Mouse (Mus musculus) forebrain, embryonic 15.5 days (tissue): ENCODE measurements around the gene Cntn4. TPM values are rescaled to one million over a fixed set of nuclear protein-coding genes. Genes with fewer than 3 reads are reported as not detected.
"Not testable (repeated sequence)": the region's sequence is repeated elsewhere in the genome, so short reads cannot be mapped to it uniquely, and the experiment has no call there.

Experiments
- ATAC-seq: fragments of 200-750 bp; cut with Nextera tagmentation; replicated peaks from 2 replicates; pipeline ENCODE4 v1.8.0; 2017; ENCODE audit warnings: mild to moderate bottlenecking, moderate TSS enrichment, moderate library complexity
- H3K27ac ChIP-seq: fragments of 300-500 bp; sonication (generic); replicated peaks from 2 replicates; pipeline ENCODE4 v1.5.1; 2015; ENCODE audit warnings: mild to moderate bottlenecking, inconsistent platforms
- H3K27me3 ChIP-seq: fragments of 300-500 bp; sonication (generic); 2 replicates; pipeline ENCODE4 v1.6.1; 2015; ENCODE audit warnings: inconsistent platforms
- H3K36me3 ChIP-seq: fragments of 300-500 bp; sonication (generic); 2 replicates; pipeline ENCODE4 v1.6.1; 2015; ENCODE audit warnings: mild to moderate bottlenecking, inconsistent platforms
- H3K4me1 ChIP-seq: fragments of 300-500 bp; sonication (generic); 2 replicates; pipeline ENCODE4 v1.6.1; 2015; ENCODE audit warnings: inconsistent platforms
- H3K4me2 ChIP-seq: fragments of 300-500 bp; sonication (generic); replicated peaks from 2 replicates; pipeline ENCODE4 v1.6.1; 2015; ENCODE audit warnings: mild to moderate bottlenecking, inconsistent platforms
- H3K4me3 ChIP-seq: fragments of 300-500 bp; sonication (generic); 2 replicates; pipeline ENCODE4 v1.5.1; 2015; ENCODE audit warnings: mild to moderate bottlenecking, inconsistent platforms
- H3K9ac ChIP-seq: fragments of 300-500 bp; sonication (generic); replicated peaks from 2 replicates; pipeline ENCODE4 v1.6.1; 2015; ENCODE audit warnings: mild to moderate bottlenecking, inconsistent platforms
- H3K9me3 ChIP-seq: fragments of 300-500 bp; sonication (generic); 2 replicates; pipeline ENCODE4 v1.6.1; 2016; ENCODE audit warnings: inconsistent platforms
- WGBS: fragments of 180-500 bp; shearing (Covaris S2); methylation state at CpG from one replicate; pipeline ENCODE4 v1.1.7; 2015; ENCODE audit warnings: mixed read lengths; 5-methylcytosine and 5-hydroxymethylcytosine counted together
- polyA plus RNA-seq: library from polyadenylated mRNA; unstranded; fragments of >200 nt; fragmentation: Nextera tagmentation; extraction: Ambion mirVana; gene quantifications from 2 replicates; pipeline ENCODE4 v1.2.1, GENCODE M21; 2015

Cntn4 gene
- polyA plus RNA-seq, 1 experiment from 2014 or later: 6.2 TPM

DNA sequence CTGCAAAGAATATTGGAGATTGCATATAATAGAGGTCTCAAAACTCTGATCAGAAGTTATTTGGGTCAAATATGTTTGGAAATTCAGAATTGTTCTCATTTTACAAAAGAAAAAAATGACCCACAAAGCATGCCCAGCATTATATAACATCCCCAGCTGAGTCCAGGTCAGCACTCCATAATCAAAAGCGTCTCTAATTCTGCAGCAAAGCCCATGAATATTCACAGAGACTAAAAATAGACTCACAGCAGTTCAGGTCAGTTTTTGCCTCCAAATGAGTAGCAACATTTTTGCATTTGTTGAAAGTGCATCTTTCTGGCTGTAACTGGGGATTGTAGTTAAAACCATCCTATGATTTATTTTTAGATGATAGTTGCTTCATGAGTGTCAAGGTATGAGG lies 657.6 kb downstream of the Cntn4 start:
- Histone ChIP-seq H3K4me2 (no peak overlapping the region), H3K9me3 (no peaks in the 10 kb centered on the region), H3K27ac (no peak overlapping the region), H3K4me1 (no peaks in the 10 kb centered on the region), H3K27me3 (no peaks in the 10 kb centered on the region), H3K4me3 (no peak overlapping the region), H3K36me3 (no peaks in the 10 kb centered on the region), H3K9ac (no peak overlapping the region)
- WGBS: 21% methylated on average over 1 of the region's 1 CpGs
- ATAC-seq: no peak

DNA sequence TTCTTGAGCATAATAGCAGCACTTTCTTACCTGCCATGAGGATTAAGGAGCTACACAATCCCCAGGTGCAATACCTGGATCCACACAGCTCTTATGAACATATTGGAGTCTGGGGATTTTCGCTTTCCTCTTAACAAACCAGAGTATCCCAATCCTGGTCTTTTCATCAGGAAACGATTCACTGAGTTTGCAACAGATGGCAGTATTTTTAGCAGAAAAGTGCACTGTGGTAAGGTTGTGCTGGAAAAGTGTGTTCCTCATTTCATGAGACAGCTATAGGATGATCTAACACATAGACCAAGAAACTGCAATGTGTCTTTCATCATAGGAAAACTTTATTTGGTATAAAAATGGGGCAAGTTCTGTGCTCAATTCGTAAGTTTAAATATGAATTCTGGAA lies 659.3 kb downstream of the Cntn4 start:
- WGBS: 85% methylated on average over 3 of the region's 3 CpGs

DNA sequence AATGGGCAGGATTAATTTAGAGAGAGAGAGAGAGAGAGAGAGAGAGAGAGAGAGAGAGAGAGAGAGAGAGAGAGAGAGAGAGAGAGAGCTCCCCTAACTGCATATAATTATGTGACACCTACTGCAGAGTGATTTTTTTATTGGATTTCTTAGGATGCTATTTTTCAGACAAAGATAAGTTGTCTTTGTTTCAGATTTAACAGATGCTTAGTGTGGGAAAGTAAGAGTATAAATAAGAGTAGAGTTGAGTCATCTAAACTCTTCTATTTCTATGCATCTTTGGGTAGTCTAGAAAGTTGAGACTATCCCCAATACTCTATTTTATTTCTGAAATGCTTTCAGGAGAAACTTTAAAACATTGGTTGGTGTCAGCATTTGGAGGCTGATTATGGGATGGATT lies 660.4 kb downstream of the Cntn4 start:
- H3K4me2 ChIP-seq: no peak overlapping the region
- no peak overlapping the region for H3K4me3 ChIP-seq
- H3K9ac ChIP-seq: no peak overlapping the region
- H3K4me1 ChIP-seq: no peaks in the 10 kb centered on the region
- H3K27me3 ChIP-seq: no peaks in the 10 kb centered on the region
- no peak for ATAC-seq
- H3K27ac ChIP-seq: no peak overlapping the region
- H3K9me3 ChIP-seq: no peaks in the 10 kb centered on the region
- H3K36me3 ChIP-seq: no peaks in the 10 kb centered on the region

More for the DNA sequence above, 659.3 kb downstream of the Cntn4 start:
- H3K4me1 ChIP-seq: no peaks in the 10 kb centered on the region
- H3K4me2 ChIP-seq: no peak overlapping the region
- no peak overlapping the region for H3K27ac ChIP-seq
- H3K9ac ChIP-seq: no peak overlapping the region
- H3K9me3 ChIP-seq: no peaks in the 10 kb centered on the region
- H3K4me3 ChIP-seq: no peak overlapping the region
- no peak for ATAC-seq
- H3K36me3 ChIP-seq: no peaks in the 10 kb centered on the region
- H3K27me3 ChIP-seq: no peaks in the 10 kb centered on the region

DNA sequence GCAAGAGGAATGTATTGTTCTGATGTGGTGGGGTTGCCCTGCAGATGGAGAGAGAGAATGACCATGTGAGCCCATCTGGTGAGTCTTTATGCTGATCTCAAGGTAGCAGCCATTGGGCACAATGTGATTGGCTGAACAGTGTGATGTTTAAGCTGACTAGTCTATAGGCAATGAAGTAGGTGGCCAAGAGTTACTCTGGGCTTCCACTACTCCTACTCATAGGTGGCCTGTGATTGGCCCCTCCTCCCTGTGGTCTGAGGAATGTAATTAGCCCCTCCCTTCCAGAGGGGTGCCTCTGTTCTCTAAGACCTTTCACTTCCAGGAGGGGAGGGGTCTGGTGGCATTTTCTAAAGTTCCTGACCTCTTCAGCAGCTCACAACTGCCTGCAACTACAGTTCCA lies 663.7 kb downstream of the Cntn4 start:
- H3K36me3 ChIP-seq: no peaks in the 10 kb centered on the region
- no peaks in the 10 kb centered on the region for H3K27me3 ChIP-seq
- H3K4me2 ChIP-seq: no peak overlapping the region
- H3K27ac ChIP-seq: no peak overlapping the region
- no peak overlapping the region for H3K9ac ChIP-seq
- H3K4me3 ChIP-seq: no peak overlapping the region
- no peaks in the 10 kb centered on the region for H3K9me3 ChIP-seq
- ATAC-seq: no peak
- no peaks in the 10 kb centered on the region for H3K4me1 ChIP-seq

DNA sequence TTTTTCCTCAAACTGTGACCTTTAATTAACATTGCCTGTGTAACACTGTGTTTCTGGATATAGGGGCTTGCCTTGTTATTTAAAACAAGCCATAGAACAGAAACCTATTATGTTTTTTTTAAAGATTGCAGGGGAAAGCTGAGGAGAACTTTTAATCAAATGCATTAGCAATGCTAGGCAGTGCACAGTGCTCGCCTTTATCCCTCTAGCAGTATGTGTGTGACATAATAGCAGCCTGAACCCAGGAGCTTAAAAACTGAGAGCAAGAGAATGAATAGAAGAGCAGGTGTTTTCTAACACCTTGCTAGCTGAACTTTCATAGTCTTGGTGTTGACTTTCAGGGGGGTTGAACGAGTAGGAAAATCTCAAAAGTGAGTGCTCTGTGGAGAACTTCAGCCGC lies 672.6 kb downstream of the Cntn4 start:
- ATAC-seq: no peak
- no peak overlapping the region for H3K4me2 ChIP-seq
- H3K36me3 ChIP-seq: no peaks in the 10 kb centered on the region
- H3K4me1 ChIP-seq: 0 out of 2 replicates have a peak, but pooled peaks cover 6% of the 10 kb centered on the region
- H3K9me3 ChIP-seq: no peaks in the 10 kb centered on the region
- H3K27ac ChIP-seq: no peak overlapping the region
- no peak overlapping the region for H3K4me3 ChIP-seq
- WGBS: 5% methylated on average over 3 of the region's 3 CpGs
- H3K27me3 ChIP-seq: no peaks in the 10 kb centered on the region
- H3K9ac ChIP-seq: no peak overlapping the region

DNA sequence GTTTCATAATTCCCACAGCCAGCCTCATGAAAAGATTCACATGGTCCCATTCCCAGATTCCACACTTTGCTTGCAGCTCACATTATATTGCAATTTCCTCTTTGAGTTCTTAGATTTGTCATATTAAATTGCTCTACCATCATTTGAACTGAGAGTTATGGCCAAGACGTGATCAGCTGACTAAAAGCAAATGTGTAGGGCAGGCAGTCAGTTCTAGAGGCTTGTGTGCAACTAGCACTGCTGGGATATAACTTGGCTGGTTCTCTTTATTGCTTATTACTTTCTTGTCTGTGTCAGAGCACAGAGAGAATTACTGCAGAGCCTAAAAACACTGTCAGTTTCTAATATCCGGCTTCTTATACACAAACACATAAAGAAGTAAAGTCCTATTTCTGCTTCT lies 673.9 kb downstream of the Cntn4 start:
- WGBS: 85% methylated on average over 2 of the region's 2 CpGs
- H3K4me1 ChIP-seq: 0 out of 2 replicates have a peak, but pooled peaks cover 6% of the 10 kb centered on the region
- H3K4me3 ChIP-seq: no peak overlapping the region
- no peaks in the 10 kb centered on the region for H3K9me3 ChIP-seq
- H3K9ac ChIP-seq: no peak overlapping the region
- no peaks in the 10 kb centered on the region for H3K27me3 ChIP-seq
- no peaks in the 10 kb centered on the region for H3K36me3 ChIP-seq
- H3K27ac ChIP-seq: no peak overlapping the region
- no peak overlapping the region for H3K4me2 ChIP-seq
- no peak for ATAC-seq

DNA sequence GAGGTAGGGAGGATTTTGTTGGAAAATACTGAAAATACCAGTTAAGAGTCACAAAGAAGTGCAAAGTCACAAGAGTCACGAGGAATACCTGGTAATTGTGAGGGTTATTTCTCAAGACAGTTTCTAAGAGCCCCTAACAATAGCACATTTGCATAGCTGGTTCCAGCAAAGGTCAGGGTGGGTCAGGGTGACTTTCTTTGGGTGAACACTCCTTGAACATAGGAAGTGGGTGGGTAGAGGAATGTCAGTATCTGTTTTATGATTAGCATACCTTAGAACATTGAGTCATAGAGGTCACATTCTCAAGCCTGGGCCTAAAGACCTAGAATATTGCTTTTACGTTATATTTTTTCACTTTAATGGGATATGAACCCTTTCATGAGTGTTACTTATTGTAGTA lies 681.3 kb downstream of the Cntn4 start:
- WGBS: 93% methylated on average over 2 of the region's 2 CpGs
- not testable (repeated sequence) for H3K4me3 ChIP-seq, H3K9me3 ChIP-seq, H3K4me1 ChIP-seq, H3K27me3 ChIP-seq, H3K27ac ChIP-seq, H3K9ac ChIP-seq, H3K36me3 ChIP-seq, ATAC-seq, H3K4me2 ChIP-seq

DNA sequence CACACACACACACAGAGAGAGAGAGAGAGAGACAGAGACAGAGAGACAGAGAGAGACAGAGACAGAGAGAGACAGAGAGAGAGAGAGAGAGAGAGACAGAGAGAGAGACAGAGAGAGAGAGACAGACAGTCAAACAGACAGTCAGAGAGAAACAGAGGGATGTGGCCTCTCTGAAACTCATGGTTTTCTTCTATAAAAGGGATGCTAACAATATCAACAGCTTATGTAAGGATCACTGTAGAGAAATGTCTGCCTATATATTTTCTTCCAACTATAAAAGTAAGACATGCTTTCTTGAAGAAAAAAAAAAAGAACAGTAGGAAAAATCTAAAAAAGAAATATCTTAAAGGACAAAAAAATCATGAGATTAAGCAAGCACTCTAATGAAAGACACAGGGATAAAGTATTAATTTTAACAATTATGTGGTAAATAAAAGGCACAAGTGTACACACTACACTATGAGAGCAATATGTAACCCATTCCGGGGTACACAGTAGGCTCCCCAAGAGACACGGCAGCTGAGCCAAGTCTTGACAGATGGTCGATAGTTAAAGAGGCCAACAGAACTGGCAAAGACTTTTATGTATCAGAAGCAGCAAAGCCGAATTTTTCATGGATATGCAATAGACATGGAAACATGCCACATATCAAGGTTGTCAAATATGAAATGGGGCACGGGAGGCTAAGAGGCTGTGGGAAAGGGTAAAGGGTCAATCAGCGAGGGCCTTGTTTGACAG lies 704.0 kb downstream of the Cntn4 start:
- H3K27ac ChIP-seq: no peak overlapping the region
- no peak overlapping the region for H3K9ac ChIP-seq
- peak; percentile 73; the same call in 1 of the 2 replicates for ATAC-seq
- H3K4me1 ChIP-seq: no peaks in the 10 kb centered on the region
- H3K4me2 ChIP-seq: no peak overlapping the region
- no peak overlapping the region for H3K4me3 ChIP-seq
- WGBS: 58% methylated on average over 6 of the region's 6 CpGs
- no peaks in the 10 kb centered on the region for H3K9me3 ChIP-seq
- no peaks in the 10 kb centered on the region for H3K27me3 ChIP-seq
- no peaks in the 10 kb centered on the region for H3K36me3 ChIP-seq

DNA sequence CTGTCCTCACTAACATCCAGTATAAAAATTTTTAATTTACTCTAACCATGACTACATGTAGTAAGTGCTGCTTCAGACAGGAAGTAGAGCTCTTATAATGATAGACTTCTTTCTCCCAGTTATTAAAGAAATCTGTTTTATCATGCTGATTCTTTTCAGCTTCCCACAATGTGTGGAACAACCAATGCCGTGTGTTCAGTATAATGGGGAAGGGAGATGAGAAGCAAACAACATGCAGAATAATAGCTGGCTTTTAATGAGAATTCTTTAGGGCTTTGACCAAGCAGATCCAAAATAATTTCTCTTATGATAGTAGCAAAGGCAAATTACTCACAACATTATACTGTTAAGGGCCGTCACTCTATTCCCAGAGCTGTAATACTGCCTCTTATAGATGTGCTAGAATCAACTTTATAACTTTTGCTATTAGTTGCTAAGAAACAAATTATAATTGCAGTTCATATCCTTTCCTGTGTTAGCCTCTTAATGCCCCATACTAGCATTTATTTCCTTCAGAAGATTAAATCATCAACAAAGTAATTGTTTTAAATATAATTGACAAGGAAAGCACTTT lies 710.5 kb downstream of the Cntn4 start:
- no peaks in the 10 kb centered on the region for H3K4me1 ChIP-seq
- no peaks in the 10 kb centered on the region for H3K9me3 ChIP-seq
- H3K27me3 ChIP-seq: no peaks in the 10 kb centered on the region
- no peak for ATAC-seq
- H3K4me2 ChIP-seq: no peak overlapping the region
- no peaks in the 10 kb centered on the region for H3K36me3 ChIP-seq
- WGBS: 28% methylated on average over 2 of the region's 2 CpGs
- H3K27ac ChIP-seq: no peak overlapping the region
- H3K9ac ChIP-seq: no peak overlapping the region
- no peak overlapping the region for H3K4me3 ChIP-seq

DNA sequence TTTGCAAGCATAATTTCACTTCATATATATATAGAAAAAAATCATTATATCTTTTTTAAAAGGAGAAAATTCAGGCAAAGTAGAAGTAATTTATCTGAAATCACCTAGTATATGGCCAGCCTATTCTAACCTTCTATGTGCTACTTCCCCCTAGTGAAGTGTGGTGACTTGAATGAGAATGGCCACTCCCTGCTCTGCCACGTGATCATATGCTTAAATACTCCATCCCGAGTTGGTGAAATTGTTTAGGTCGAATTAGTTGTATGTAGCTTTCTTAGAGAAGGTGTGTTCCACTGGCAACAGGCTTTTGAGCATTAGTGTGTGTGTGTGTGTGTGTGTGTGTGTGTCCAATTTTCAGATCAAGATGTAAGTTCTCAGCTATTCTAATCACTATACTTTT lies 730.6 kb downstream of the Cntn4 start:
- Histone ChIP-seq H3K4me3 (no peak overlapping the region), H3K36me3 (no peaks in the 10 kb centered on the region), H3K9ac (no peak overlapping the region), H3K4me2 (no peak overlapping the region), H3K27me3 (no peaks in the 10 kb centered on the region), H3K9me3 (no peaks in the 10 kb centered on the region), H3K4me1 (no peaks in the 10 kb centered on the region), H3K27ac (no peak overlapping the region)
- ATAC-seq: no peak
- WGBS: 81% methylated on average over 3 of the region's 3 CpGs

DNA sequence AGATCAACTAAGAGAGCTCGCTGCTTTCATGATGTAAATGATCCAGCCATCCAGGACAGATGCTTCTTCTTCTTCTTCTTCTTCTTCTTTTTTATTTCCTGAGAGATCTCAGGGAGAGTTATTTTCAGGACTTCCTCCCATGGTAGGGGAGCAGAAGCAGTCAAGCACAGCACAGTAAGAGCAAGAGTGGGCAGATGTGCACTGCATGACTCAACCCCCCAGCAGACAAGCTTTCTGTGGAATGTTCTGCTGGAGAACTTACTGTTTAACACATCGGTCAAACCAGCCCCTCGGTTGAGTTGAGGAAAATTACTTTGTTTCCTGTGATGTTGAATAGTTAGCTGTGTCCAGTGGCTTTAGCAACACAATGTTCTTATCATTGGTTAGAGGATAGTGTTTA lies 731.2 kb downstream of the Cntn4 start:
- H3K4me3 ChIP-seq: no peak overlapping the region
- H3K9ac ChIP-seq: no peak overlapping the region
- H3K4me2 ChIP-seq: no peak overlapping the region
- ATAC-seq: no peak
- H3K27me3 ChIP-seq: no peaks in the 10 kb centered on the region
- no peaks in the 10 kb centered on the region for H3K4me1 ChIP-seq
- H3K27ac ChIP-seq: no peak overlapping the region
- H3K36me3 ChIP-seq: no peaks in the 10 kb centered on the region
- WGBS: 90% methylated on average over 3 of the region's 3 CpGs
- H3K9me3 ChIP-seq: no peaks in the 10 kb centered on the region

DNA sequence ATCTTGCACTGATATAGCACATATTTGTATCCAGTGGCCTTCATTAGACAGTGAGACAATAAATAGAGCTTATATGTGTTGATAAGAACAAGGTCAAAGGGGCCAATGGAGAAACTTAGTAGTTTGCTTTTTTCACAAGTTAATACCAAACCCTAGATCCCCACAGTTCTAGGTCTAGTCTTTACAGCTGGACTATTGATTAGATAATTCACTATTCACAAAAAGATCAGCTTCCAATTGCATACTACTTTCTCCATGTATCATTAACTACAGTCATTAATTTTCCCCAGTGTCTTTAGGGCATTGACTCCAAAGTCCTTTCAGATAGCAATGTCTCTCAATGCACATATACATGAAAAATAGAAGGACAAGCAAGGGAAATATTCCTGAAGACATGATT lies 745.5 kb downstream of the Cntn4 start:
- H3K4me3 ChIP-seq: no peak overlapping the region
- H3K9me3 ChIP-seq: no peaks in the 10 kb centered on the region
- no peak overlapping the region for H3K27ac ChIP-seq
- H3K27me3 ChIP-seq: no peaks in the 10 kb centered on the region
- H3K9ac ChIP-seq: no peak overlapping the region
- H3K36me3 ChIP-seq: no peaks in the 10 kb centered on the region
- no peak for ATAC-seq
- no peak overlapping the region for H3K4me2 ChIP-seq
- H3K4me1 ChIP-seq: no peaks in the 10 kb centered on the region

DNA sequence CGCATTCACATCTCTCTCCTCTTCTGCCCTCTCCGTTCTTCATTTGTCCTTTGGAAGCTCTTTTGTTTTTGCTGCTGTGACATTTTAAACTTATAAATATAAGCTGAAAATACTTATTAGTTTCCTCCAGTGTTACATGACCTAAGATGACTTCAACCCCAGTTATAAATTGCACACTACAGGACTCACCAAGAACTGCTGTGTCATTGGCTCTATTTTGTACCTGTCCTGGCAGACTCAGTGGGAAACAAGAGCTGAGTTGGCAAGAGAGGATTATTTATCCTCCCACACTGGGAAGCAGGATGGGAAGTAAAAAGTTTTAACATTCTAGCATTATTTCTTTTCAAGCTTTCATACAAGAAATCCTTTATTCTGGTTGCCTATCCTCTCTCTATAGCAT lies 746.0 kb downstream of the Cntn4 start:
- H3K4me1 ChIP-seq: no peaks in the 10 kb centered on the region
- H3K9ac ChIP-seq: no peak overlapping the region
- no peaks in the 10 kb centered on the region for H3K9me3 ChIP-seq
- no peak overlapping the region for H3K27ac ChIP-seq
- no peak overlapping the region for H3K4me2 ChIP-seq
- H3K27me3 ChIP-seq: no peaks in the 10 kb centered on the region
- no peak for ATAC-seq
- H3K4me3 ChIP-seq: no peak overlapping the region
- H3K36me3 ChIP-seq: no peaks in the 10 kb centered on the region
- WGBS: 87% methylated on average over 2 of the region's 2 CpGs
